Mouse (Mus musculus) retina, embryonic 14.5 days (tissue): ENCODE results near the gene Kcnh2.

Experiments used
- DNase-seq: peaks from one replicate; pipeline ENCODE4 v3.0.0-alpha.2; 2015; ENCODE audit warnings: low spot score

Kcnh2 gene

DNA sequence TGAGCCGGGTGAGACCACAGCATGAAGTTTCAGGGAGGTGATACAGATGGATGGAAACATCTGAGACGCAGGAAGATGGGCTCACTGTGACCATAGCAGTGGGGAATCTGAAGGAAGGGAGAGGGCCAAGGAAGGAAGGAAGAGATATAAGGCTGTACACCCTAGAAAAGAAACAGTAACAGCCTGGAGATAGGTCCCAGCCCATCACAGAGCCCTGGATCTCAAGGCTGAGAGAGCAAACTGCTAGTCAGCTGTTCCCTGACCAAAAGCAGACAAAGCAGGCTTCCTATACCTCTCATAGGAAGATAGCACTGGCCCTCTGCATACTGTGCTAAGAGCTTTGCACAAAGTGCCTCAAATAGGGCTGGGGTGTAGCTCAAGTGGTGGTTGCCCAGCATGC lies 27.3 kb upstream of the Kcnh2 start:
- DNase-seq: no peak

GRCm38 (mm10) chr5:24374666-24375328 lies 23.4 kb upstream of the Kcnh2 start:
- DNase-seq: no peak

DNA sequence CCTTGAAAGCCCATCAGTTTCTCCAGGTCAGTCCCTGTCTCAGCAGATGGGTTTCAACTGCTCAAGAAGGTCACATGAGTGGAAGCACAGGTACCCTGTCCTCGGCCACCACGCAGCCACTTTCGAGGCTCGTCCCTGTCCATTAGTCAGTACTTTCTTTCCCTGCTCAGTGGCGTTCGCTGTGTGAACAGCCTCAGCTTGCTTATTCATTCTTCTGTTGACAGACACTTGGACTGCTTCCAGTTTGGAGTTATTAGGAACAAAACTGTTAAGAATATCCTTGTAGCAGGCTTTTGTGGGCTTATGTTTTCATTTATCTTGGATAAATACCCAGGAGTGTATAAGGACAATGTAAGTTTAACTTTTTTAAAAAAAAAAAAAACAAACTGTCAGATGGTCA lies 22.8 kb upstream of the Kcnh2 start:
- DNase-seq: no peak

- DNase-seq: no peak
Observed at GRCm38 (mm10) chr5:24373807-24374206, 22.4 kb upstream of the Kcnh2 start.

- no peak for DNase-seq
Observed at GRCm38 (mm10) chr5:24369767-24370166, 18.4 kb upstream of the Kcnh2 start.

DNA sequence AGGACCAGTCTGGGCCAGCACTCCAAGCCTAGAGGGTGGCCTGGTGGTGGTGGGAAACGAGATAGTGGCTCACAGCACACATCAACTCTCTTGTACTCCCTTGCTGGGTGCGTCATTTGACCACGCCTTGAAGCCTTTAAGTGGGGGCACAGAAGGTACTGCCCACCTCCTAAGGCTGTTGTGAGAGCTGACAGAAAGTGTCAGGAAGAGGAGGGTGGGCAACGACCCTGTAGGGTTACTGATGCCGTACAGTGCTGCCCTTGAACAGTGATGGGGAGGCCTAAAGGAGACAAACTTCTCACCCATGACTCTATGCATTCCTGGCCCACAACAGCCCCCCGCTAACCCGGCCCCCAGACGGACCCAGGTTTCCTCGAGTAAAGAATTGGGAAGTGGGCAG lies 15.0 kb upstream of the Kcnh2 start:
- DNase-seq: no peak

DNA sequence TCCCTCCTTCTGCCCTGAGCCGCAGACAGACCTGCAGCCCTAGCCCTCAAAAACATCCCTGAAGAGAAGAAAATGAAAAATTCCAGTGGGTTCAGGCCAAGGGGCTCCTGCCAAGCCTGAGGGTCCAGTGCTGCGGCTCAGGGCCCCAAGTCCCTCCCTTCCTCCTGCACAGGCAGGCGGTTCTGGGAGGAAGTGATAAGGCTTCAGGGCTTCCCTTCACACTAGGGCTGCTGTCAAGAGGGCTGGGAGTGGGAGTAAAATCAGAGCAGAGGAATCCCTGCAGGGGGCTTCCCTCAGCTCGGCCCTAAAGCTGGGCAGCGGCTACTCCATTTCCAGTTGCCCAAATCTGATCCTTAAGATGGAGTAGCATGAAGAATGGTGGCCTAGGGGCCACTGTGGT lies 14.1 kb upstream of the Kcnh2 start:
- DNase-seq: no peak

- no peak for DNase-seq
Observed at GRCm38 (mm10) chr5:24364963-24365362, 13.6 kb upstream of the Kcnh2 start.

GRCm38 (mm10) chr5:24364508-24364907 lies 13.1 kb upstream of the Kcnh2 start, which contains the start of gene Nos3:
Gene Nos3, plus strand, starts transcription at chr5:24364810.
- no peak for DNase-seq

DNA sequence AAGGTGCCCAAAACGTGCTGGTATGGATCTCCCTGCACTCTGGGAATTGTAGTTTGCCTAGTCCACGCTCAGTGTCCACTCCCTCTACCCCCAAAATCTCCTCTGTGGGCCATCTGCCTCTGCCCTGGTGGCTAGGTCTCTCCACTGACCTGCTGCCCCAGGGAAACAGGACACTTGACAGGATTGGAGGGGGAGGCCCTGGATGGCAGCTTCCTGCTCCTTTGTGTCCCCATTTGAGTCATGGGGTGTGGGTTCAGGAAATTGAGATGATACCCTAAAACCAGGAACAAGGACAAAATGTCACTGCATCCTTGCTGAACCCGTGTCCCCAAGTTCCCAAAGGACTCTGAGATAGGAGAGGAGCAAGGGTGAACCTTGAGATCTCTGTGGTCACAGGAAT lies 12.7 kb upstream of the Kcnh2 start:
- no peak for DNase-seq

DNA sequence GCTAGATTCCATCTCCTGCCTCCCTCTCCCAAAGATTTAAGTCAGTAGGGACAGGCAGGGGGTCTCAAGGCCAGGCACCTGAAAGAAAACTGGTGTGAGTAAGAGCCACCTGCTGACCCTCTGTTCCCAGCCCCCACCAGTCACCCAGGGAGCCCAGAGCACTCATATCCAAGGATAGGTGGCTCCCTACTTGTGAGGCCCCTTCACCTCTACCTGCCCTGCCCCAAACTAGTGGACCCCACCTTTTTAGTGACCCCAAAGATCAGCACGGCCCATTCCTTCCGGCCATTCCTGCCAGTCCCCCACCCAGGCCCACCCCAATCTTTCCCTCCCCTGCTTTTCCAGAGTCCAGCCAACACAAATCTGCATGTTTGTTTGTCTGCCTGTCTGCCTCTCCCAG lies 12.1 kb upstream of the Kcnh2 start:
- DNase-seq: no peak

DNA sequence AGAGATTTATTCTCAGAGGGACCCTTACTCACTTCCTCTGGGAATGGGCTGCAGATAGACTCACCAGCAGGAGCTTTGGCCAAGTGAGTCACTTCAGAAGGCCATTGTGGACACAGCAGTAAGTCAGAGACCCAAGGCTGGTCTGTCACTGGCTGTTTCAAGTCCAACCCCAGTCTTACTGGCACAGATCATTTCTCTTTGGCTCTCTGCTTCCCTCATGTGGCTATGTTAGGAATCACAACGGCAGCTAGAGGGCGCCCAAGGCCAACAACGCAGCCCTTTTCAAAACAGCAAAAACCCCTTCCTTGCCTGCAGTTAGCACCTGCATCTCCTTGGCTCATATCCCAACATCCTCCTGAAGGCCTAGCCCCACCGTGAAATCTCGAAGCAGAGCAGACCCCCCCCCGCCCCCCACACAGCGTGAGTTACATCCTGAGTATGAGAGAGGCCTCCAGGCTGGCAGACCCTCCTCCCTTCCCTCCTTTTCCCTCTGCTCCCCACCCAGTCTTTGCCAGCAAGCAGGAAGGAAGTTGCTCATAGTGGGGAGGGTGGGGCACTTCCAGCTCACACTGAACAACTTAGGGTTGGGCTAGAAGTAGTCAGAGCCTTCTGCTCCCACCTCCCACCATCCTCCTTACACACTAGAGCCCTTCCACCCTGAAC lies 9.5 kb upstream of the Kcnh2 start:
- peak; percentile 93 for DNase-seq

DNA sequence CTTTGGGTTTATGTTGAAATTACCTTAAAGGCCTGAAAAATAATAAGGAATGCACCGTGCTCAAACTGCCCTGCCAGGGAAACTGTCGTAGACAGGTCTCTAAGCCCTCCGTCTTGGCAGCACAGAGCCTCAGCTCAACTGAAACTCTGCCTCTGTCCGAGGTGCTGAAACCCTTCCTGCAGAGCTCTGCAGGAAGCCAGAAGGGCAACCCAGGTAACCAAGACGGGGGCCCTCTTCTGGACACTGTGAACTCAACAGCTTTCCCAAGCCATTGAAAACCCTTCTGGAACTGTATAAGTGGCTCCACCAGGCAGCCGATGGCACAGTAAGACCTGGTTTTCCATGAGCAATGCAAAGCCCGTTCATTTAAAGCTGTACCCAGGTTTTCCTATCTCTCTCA lies 6.1 kb upstream of the Kcnh2 start:
- peak; percentile 95 for DNase-seq

DNA sequence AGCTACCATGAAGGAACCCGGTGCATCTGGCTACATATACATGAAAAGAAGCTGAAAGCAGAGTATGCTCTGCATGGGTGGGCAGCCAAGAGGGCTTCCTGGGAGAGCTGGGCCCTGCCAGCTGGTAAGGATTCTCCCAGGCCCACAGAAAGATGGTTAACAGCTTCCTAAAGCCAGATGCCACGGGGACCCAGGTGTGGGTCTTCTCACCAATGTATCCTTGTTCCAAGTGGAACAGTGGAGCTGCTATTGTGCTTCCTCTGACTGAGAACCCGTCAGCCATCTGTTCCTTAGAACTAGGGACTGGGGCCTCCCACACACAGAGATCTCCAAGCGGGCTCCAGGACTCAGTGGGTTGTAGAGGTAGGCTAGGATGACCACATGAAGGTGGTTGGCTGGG lies 5.4 kb upstream of the Kcnh2 start:
- no peak for DNase-seq

GRCm38 (mm10) chr5:24353327-24353726 lies 1.9 kb upstream of the Kcnh2 start:
- no peak for DNase-seq

DNA sequence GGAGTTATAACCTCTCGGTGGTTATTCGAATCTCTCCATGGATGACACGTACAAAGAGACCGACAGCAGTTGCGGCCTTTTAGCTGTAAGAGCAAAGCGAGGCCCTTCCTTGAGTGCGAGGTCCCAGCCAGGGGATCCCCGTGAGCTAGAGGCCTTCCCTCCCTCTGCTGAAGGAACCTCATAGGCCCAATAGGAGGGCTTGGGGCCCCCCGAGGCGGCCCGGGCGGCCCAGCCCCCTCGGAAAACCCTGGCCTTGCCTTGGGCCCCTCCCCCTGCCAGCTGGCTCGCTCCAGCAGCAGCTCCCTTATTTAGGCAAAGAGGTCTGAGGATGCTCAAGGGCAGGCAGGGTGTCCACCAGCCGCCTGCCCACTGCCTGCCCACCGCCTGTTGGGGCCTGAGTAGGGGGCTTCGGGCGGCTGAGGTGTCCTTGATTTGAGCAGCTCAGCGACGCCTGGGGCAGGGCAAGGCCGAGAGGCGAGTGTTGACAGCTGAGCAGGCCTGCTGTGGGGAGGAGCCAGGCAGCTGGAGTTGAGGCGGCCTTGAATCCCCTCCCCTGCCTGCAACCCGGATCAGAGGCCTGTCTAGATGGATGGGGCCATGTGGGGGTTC lies 951 bp upstream of the Kcnh2 start:
- peak; percentile 78 for DNase-seq

GRCm38 (mm10) chr5:24351701-24352171 lies 332 bp upstream of the Kcnh2 start:
- DNase-seq: peak; percentile 92

DNA sequence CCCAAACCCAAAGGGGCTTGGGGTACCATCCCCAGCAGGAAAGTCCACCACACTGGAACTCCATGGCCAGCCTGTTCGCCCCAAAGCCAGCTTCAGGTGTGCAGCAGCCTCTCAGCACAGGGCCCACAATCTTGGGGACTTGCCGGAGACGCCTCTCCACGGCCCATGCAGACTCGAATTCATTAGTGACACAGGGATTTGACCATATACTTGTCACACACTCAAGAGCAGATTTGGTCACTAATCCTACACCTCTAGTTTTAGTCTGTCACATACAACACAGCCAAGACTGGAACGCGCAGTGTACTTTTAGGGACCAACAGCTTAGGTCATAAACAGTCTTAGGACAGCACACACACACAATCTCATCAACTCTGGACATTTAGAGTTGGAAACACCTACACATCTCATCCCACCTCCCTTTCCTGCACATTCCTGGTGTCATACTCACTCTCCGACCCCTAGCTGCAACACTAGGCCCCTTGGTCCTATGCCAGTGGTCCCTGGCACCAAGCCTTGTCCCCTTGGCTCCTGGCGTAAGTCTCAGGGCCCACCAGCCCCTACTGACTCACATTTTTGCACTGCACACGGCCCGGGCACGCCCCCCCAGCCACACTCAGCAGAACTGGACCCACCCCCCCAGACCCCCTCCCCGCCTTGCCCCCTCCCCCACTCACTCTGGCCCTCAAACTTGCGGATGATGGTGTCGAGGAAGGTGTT lies 713 bp downstream of the Kcnh2 start:
- no peak for DNase-seq

DNA sequence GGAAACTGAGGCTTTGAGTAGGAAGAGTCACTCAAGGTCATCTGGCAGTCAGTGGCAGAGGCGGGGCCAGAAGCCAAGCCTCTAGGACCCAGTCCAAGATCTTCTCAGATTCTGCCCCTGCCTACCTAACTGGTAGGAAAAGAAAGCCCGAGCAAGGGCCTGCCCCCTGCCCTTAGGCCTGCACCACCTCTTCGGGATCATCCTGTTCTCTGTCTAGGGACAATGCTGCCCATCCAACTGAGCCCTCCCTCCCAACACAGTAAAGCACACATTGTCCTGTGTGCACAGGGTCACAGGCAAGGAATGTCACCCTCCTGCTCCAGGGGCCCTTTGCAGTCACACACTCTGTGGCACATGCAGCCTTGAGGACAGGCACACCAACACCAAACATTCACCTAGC lies 1.3 kb downstream of the Kcnh2 start:
- no peak for DNase-seq

- peak; percentile 39 for DNase-seq
Observed at GRCm38 (mm10) chr5:24348546-24348945, 2.9 kb downstream of the Kcnh2 start.

DNA sequence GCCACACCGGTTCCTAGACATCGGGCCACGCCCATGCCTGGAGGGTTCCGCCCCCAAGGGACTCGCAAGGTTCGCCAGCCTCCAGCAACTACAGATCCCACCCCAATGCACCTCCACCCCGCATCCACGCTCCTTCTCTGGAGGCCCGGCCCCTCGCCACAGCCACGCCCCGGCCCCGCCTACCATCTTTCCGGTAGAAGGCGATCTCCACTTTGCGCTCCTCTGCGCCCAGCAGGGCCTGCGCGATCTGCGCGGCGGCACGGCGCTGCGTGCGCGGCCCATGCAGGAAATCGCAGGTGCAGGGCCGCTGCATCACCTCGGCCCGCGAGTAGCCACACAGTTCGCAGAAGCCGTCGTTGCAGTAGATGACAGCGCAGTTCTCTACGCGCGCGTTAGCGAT lies 3.3 kb downstream of the Kcnh2 start:
- DNase-seq: peak; percentile 78

GRCm38 (mm10) chr5:24347186-24347875 lies 4.1 kb downstream of the Kcnh2 start:
- no peak for DNase-seq
